18 mouse cellular contexts compared by ENCODE assay signal in the genomic region with DNA sequence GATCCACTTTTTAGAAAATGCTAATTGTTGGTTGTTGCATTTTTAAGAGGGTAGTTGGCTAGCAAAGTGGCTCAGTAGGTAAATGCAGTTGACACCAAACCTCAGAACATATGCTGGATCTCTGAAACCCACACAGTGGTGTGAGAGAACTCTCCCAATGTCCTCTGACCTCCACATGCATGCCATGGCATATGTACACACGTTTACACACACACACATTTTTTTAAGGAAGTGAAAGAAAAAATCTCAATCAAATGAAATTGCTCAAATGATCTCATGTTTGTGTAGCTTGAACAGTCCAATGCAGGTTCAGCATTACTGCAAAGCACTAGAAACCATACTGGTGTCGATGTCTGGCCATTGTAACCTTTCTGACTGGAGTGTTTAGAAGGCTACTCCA.
"Had no signal": no experiment of that assay in that cellular context is flagged by ENCODE, and none has a peak within 500 bp of the region (broad histone marks: within the 10 kb centered on the region; RNA-seq: fewer than 3 reads in every experiment).

No protein-coding gene starts in this region.

- H3K27ac ChIP-seq: liver, embryonic 13.5 days; midbrain, embryonic 10.5 days; midbrain, embryonic 13.5 days; neural tube, embryonic 13.5 days; stomach, postnatal 0 days had no signal

- H3K4me1 ChIP-seq: liver, embryonic 13.5 days; midbrain, embryonic 10.5 days; midbrain, embryonic 13.5 days; neural tube, embryonic 13.5 days had no signal

- ATAC-seq: midbrain, embryonic 13.5 days; midbrain, embryonic 16.5 days had no signal

- H3K36me3 ChIP-seq: liver, embryonic 13.5 days; midbrain, embryonic 10.5 days had no signal

- H3K4me3 ChIP-seq: liver, embryonic 13.5 days; megakaryocyte, embryonic 14.5 days; midbrain, embryonic 10.5 days; midbrain, embryonic 13.5 days; myocyte; neural tube, embryonic 13.5 days had no signal

- DNase-seq: kidney, adult 18-20 months; kidney, adult 9 months; kidney, postnatal 14 days; kidney, postnatal 4 days; layer of hippocampus, adult 9-11 months; liver, embryonic 13.5 days; lung, adult 2 months; lung, postnatal 14 days; lung, postnatal 4 days; thymus, adult 2 months; thymus, postnatal 25 days had no signal

- H3K9me3 ChIP-seq: liver, embryonic 13.5 days; megakaryocyte, embryonic 14.5 days; midbrain, embryonic 10.5 days; midbrain, embryonic 13.5 days; neural tube, embryonic 13.5 days had no signal

- H3K27me3 ChIP-seq: liver, embryonic 13.5 days; megakaryocyte, embryonic 14.5 days; midbrain, embryonic 13.5 days; neural tube, embryonic 13.5 days had no signal
